22 mouse cellular contexts compared by ENCODE assay signal in the genomic region with DNA sequence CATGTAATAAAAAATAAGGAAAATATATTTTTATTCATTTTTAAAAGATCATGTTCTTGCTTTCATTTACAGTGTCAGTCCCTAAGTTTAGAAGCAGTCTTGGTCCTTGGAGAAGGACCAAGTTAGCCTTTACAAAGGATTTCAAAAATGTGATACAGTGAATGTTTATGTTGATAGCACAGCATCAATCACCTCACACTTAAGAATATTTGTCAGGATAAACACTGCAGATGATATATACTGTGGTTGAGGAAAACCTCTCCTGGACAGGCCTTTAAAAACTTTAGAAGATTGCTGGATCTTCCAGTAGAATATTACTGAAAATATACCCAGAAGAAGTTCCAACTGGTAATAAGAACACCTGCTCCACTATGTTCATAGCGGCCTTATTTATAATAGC.
DNase-seq lines count a peak whose midpoint lies in the region; ATAC-seq and TF ChIP-seq lines count a peak whose summit lies in the region.
"Had no signal": no experiment of that assay in that cellular context is flagged by ENCODE, and none has a peak within 500 bp of the region (broad histone marks: within the 10 kb centered on the region; RNA-seq: fewer than 3 reads in every experiment).

No protein-coding gene starts in this region.

- no peak for TF ChIP-seq CTCF in lung, embryonic 14.5 days (IDR thresholded peaks at IDR 0.05; ENCODE audit: low read depth)
- no peak for TF ChIP-seq CTCF in lung, postnatal 0 days (IDR thresholded peaks at IDR 0.05)

- 56% methylated on average over 1 of the region's 1 CpGs for WGBS in lung, embryonic 14.5 days
- WGBS in lung, embryonic 15.5 days = 32% methylated on average over 1 of the region's 1 CpGs
- 50% methylated on average over 1 of the region's 1 CpGs for WGBS in lung, embryonic 16.5 days
- 57% methylated on average over 1 of the region's 1 CpGs for WGBS in lung, postnatal 0 days

- ATAC-seq in lung, embryonic 14.5 days (ENCODE audit: insufficient read depth) = peak; percentile 60; the same call in 1 of the 2 replicates
- 0 out of 2 replicates have a peak, but pooled peaks have one; percentile 27 for ATAC-seq in lung, embryonic 15.5 days (ENCODE audit: borderline replicate concordance, extremely low read depth, low FRiP score, low TSS enrichment)
- peak; percentile 76 for ATAC-seq in lung, embryonic 16.5 days (ENCODE audit: low read depth)
- ATAC-seq in lung, postnatal 0 days = no peak
- ATAC-seq: activated CD4-positive, CD25-positive, alpha-beta regulatory T cell, adult 4 months; CD4-positive, CD25-positive, alpha-beta regulatory T cell, adult 4 months; Patski had no signal

- no peaks in the 10 kb centered on the region for H3K4me1 ChIP-seq in lung, embryonic 14.5 days (ENCODE audit: insufficient read depth)
- H3K4me1 ChIP-seq in lung, embryonic 15.5 days = no peaks in the 10 kb centered on the region
- H3K4me1 ChIP-seq in lung, embryonic 16.5 days (replicated peaks; ENCODE audit: control insufficient read depth, insufficient read depth, low read length) = no peaks in the 10 kb centered on the region
- H3K4me1 ChIP-seq in lung, postnatal 0 days (ENCODE audit: insufficient read depth, low read depth, low read length) = no peaks in the 10 kb centered on the region

- peak; percentile 75 for DNase-seq in lung, embryonic 14.5 days
- no peak for DNase-seq in lung, adult 18-20 months
- no peak for DNase-seq in lung, postnatal 25 days (ENCODE audit: low spot score)
- DNase-seq in lung, postnatal 0 days (ENCODE audit: low spot score) = no peak
- DNase-seq in lung, postnatal 10 days = peak; percentile 14
- DNase-seq in lung, postnatal 14 days = no peak
- DNase-seq: adrenal gland, adult 2 months; adrenal gland, adult 8-10 months; adrenal gland, postnatal 10 days; adrenal gland, postnatal 14 days; adrenal gland, postnatal 25 days; adrenal gland, postnatal 36 days; B cell, adult 2 months; cerebellum, adult 11 months; cerebellum, adult 11-12 months had no signal

- H3K4me3 ChIP-seq in lung, embryonic 14.5 days (ENCODE audit: low read depth, low read length) = no peak overlapping the region
- no peak overlapping the region for H3K4me3 ChIP-seq in lung, embryonic 15.5 days
- H3K4me3 ChIP-seq in lung, embryonic 16.5 days (ENCODE audit: low read length) = no peak overlapping the region
- H3K4me3 ChIP-seq in lung, postnatal 0 days (ENCODE audit: low read depth, low read length) = no peak overlapping the region

- H3K36me3 ChIP-seq in lung, embryonic 14.5 days (ENCODE audit: insufficient read depth) = no peaks in the 10 kb centered on the region
- H3K36me3 ChIP-seq in lung, embryonic 15.5 days = no peaks in the 10 kb centered on the region
- H3K36me3 ChIP-seq in lung, embryonic 16.5 days (ENCODE audit: control insufficient read depth, insufficient read depth, low read length) = no peaks in the 10 kb centered on the region
- H3K36me3 ChIP-seq in lung, postnatal 0 days (ENCODE audit: insufficient read depth, low read length) = no peaks in the 10 kb centered on the region
- H3K36me3 ChIP-seq: G1E had no signal

- no peaks in the 10 kb centered on the region for H3K27me3 ChIP-seq in lung, embryonic 14.5 days (ENCODE audit: insufficient read depth, low read length)
- H3K27me3 ChIP-seq in lung, embryonic 15.5 days = no peaks in the 10 kb centered on the region
- no peaks in the 10 kb centered on the region for H3K27me3 ChIP-seq in lung, embryonic 16.5 days (ENCODE audit: control insufficient read depth, insufficient read depth, low read depth, low read length)
- no peaks in the 10 kb centered on the region for H3K27me3 ChIP-seq in lung, postnatal 0 days (replicated peaks; ENCODE audit: insufficient read depth, low read length)
- H3K27me3 ChIP-seq: CH12.LX had no signal

- no peak overlapping the region for H3K9ac ChIP-seq in lung, embryonic 14.5 days
- no peak overlapping the region for H3K9ac ChIP-seq in lung, embryonic 15.5 days
- no peak overlapping the region for H3K9ac ChIP-seq in lung, embryonic 16.5 days (ENCODE audit: low read length)
- no peak overlapping the region for H3K9ac ChIP-seq in lung, postnatal 0 days (replicated peaks; ENCODE audit: low read depth)

- no peaks in the 10 kb centered on the region for H3K9me3 ChIP-seq in lung, embryonic 14.5 days (ENCODE audit: low read depth, low read length)
- no peaks in the 10 kb centered on the region for H3K9me3 ChIP-seq in lung, embryonic 15.5 days
- H3K9me3 ChIP-seq in lung, embryonic 16.5 days (ENCODE audit: control insufficient read depth, low read length) = no peaks in the 10 kb centered on the region
- no peaks in the 10 kb centered on the region for H3K9me3 ChIP-seq in lung, postnatal 0 days (ENCODE audit: low read length)

- H3K4me2 ChIP-seq in lung, embryonic 14.5 days = no peak overlapping the region
- no peak overlapping the region for H3K4me2 ChIP-seq in lung, embryonic 15.5 days
- H3K4me2 ChIP-seq in lung, embryonic 16.5 days (ENCODE audit: low read depth, low read length) = no peak overlapping the region
- H3K4me2 ChIP-seq in lung, postnatal 0 days (replicated peaks; ENCODE audit: low read depth, low read length) = no peak overlapping the region

- no peak for TF ChIP-seq EP300 in lung, postnatal 0 days (IDR thresholded peaks at IDR 0.05)

- H3K27ac ChIP-seq in lung, embryonic 14.5 days (ENCODE audit: low read depth) = no peak overlapping the region
- no peak overlapping the region for H3K27ac ChIP-seq in lung, embryonic 15.5 days
- no peak overlapping the region for H3K27ac ChIP-seq in lung, embryonic 16.5 days (ENCODE audit: low read length)
- no peak overlapping the region for H3K27ac ChIP-seq in lung, postnatal 0 days (ENCODE audit: low read length)

Comparison
In these comparisons a context has a peak if more than half of its experiments do, and no peak if none do; other contexts are left out.
1. DNase-seq: peak in lung, embryonic 14.5 days (single experiment) and lung, postnatal 10 days (single experiment); none in lung, adult 18-20 months (0 of 2), lung, postnatal 25 days (single experiment), lung, postnatal 0 days (single experiment) and lung, postnatal 14 days (single experiment).